Mouse (Mus musculus) MEL (cell line): ENCODE measurements around the gene Traf3ip2.

ENCODE experiments used
- CTCF ChIP-seq, 3 experiments: IDR thresholded peaks in 2 of 3; conservative IDR thresholded peaks in 1 of 3; 2 replicates each; pipeline ENCODE4 v1.5.1; 2011 to 2012; ENCODE audit warnings: low read length in 3 of 3, low read depth in 2 of 3, mild to moderate bottlenecking in 2 of 3, improper control_type of control experiment in 1 of 3, inconsistent platforms in 1 of 3, mixed read lengths in 1 of 3, moderate library complexity in 1 of 3; ENCODE audit not compliant: control insufficient read depth in 1 of 3, insufficient read depth in 1 of 3, poor library complexity in 1 of 3, severe bottlenecking in 1 of 3
- EP300 ChIP-seq, 2 experiments: IDR thresholded peaks; 2 replicates each; pipeline ENCODE4 v1.6.1; 2011; ENCODE audit warnings: improper control_type of control experiment in 2 of 2, low read length in 2 of 2, low read depth in 1 of 2, mild to moderate bottlenecking in 1 of 2
- ETS1 ChIP-seq: IDR thresholded peaks from 2 replicates; pipeline ENCODE4 v1.6.1; 2012; ENCODE audit warnings: low read depth, mild to moderate bottlenecking, inconsistent platforms, low read length, improper control_type of control experiment, moderate library complexity
- GATA1 ChIP-seq: IDR thresholded peaks from 2 replicates; pipeline ENCODE4 v1.6.1; 2011; ENCODE audit warnings: low read depth, low read length, improper control_type of control experiment
- JUND ChIP-seq: IDR thresholded peaks from 2 replicates; pipeline ENCODE4 v1.6.1; 2011; ENCODE audit warnings: low read depth, mild to moderate bottlenecking, improper control_type of control experiment, low read length
- MEF2A ChIP-seq: IDR thresholded peaks from 2 replicates; pipeline ENCODE4 v1.6.1; 2014; ENCODE audit warnings: low read depth, mild to moderate bottlenecking, inconsistent platforms, low read length, improper control_type of control experiment; ENCODE audit not compliant: poor library complexity, insufficient replicate concordance, severe bottlenecking; ENCODE audit errors: extremely low read depth
- MXI1 ChIP-seq: IDR thresholded peaks from 2 replicates; pipeline ENCODE4 v1.6.1; 2011; ENCODE audit warnings: mild to moderate bottlenecking, low read depth, low read length, improper control_type of control experiment
- MYB ChIP-seq: IDR thresholded peaks from 2 replicates; pipeline ENCODE4 v1.6.1; 2011; ENCODE audit warnings: mild to moderate bottlenecking, low read depth, low read length, improper control_type of control experiment
- POLR2A ChIP-seq, 2 experiments: IDR thresholded peaks; 2 replicates each; pipeline ENCODE4 v1.6.1; 2011 to 2012; ENCODE audit warnings: low read length in 2 of 2, mild to moderate bottlenecking in 2 of 2, control low read depth in 1 of 2, improper control_type of control experiment in 1 of 2, low read depth in 1 of 2, moderate library complexity in 1 of 2; ENCODE audit not compliant: control insufficient read depth in 1 of 2, insufficient read depth in 1 of 2, poor library complexity in 1 of 2
- POLR2AphosphoS2 ChIP-seq: IDR thresholded peaks from 2 replicates; pipeline ENCODE4 v1.6.1; 2011; ENCODE audit warnings: low read length, improper control_type of control experiment
- POLR2AphosphoS5 ChIP-seq: IDR thresholded peaks from 2 replicates; pipeline ENCODE4 v1.6.1; 2012; ENCODE audit warnings: low read depth, borderline replicate concordance, mild to moderate bottlenecking, inconsistent platforms, low read length, moderate library complexity, mixed read lengths
- TBP ChIP-seq: IDR thresholded peaks from 2 replicates; pipeline ENCODE4 v1.8.0; 2011; ENCODE audit warnings: low read depth, low read length, improper control_type of control experiment
- ZMIZ1 ChIP-seq: IDR thresholded peaks from 2 replicates; pipeline ENCODE4 v1.6.1; 2012; ENCODE audit warnings: low read depth, mild to moderate bottlenecking, inconsistent platforms, low read length, improper control_type of control experiment, moderate library complexity

DNA sequence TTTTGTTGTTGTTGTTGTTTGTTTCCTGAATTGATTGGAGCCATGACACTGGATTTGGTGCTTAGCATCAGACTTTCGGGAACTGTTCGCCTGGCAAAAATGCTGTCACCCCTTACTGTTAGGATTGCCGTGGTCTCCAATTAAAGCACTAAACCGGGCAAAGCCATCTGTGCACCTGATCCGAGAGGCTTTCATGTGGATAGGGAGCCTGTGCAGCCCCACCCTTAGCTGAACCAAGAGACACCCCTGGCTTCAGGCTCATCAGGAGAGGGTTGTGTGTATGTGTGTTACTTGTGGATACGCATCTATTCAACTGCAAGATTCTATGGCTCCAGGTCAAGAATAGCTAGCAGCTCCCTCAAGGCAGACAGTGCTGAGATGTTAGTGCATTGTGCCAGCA is 36.3 kb upstream of the Traf3ip2 start:
- TF ChIP-seq CTCF (IDR thresholded peaks at IDR 0.05 in 2 of 3, conservative IDR thresholded peaks at IDR 0.05 in 1 of 3; ENCODE audit: control insufficient read depth in 1 of 3, insufficient read depth in 1 of 3, low read depth in 2 of 3, low read length in 3 of 3, poor library complexity in 1 of 3, severe bottlenecking in 1 of 3) (no peak), POLR2A (IDR thresholded peaks at IDR 0.05; ENCODE audit: control insufficient read depth in 1 of 2, insufficient read depth in 1 of 2, low read depth in 1 of 2, low read length in 2 of 2, poor library complexity in 1 of 2) (no peak), JUND (no peak), POLR2AphosphoS2 (no peak), GATA1 (no peak), MEF2A (no peak), MXI1 (no peak), MYB (no peak), ZMIZ1 (no peak), TBP (no peak), EP300 (IDR thresholded peaks at IDR 0.05; ENCODE audit: low read depth in 1 of 2, low read length in 2 of 2) (no peak), ETS1 (no peak), POLR2AphosphoS5 (no peak)
